Mouse (Mus musculus): Measurements from ENCODE around the gene Pnma5. TPM values are rescaled to one million over a fixed set of nuclear protein-coding genes. Genes with fewer than 3 reads are reported as not detected.
"Not testable (repeated sequence)": the region's sequence is repeated elsewhere in the genome, so short reads cannot be mapped to it uniquely, and the experiment has no call there.

The Pnma5 gene
- total RNA-seq (2021) = not detected
- long read RNA-seq, experiment 1 = 0 reads
- long read RNA-seq, experiment 2 = 0 reads

GRCm38 (mm10) chrX:73037003-73037402 lies at the start of gene Pnma5:
Pnma5 (minus strand) TSS chrX:73037103.
- DNase-seq = no peak

GRCm38 (mm10) chrX:73082267-73083055 lies 45.6 kb upstream of the Pnma5 start, which contains the start of gene Xlr4a:
Xlr4a (minus strand) TSS chrX:73082478.
- not testable (repeated sequence) for DNase-seq

GRCm38 (mm10) chrX:73066765-73067312 lies 29.9 kb upstream of the Pnma5 start:
- not testable (repeated sequence) for DNase-seq

- DNase-seq = no peak
Measured at GRCm38 (mm10) chrX:73064415-73064793, 27.5 kb upstream of the Pnma5 start, which contains the start of gene Pnma3. Pnma3 (plus strand) TSS chrX:73064787.

GRCm38 (mm10) chrX:73063512-73064414 lies 26.9 kb upstream of the Pnma5 start:
- DNase-seq = no peak

GRCm38 (mm10) chrX:73062323-73062722 lies 25.4 kb upstream of the Pnma5 start:
- no peak for DNase-seq

- DNase-seq = no peak
Measured at GRCm38 (mm10) chrX:73061528-73061927, 24.6 kb upstream of the Pnma5 start.

- peak; percentile 91 for DNase-seq
Measured at GRCm38 (mm10) chrX:73053860-73054563, 17.1 kb upstream of the Pnma5 start.

- DNase-seq = no peak
Measured at GRCm38 (mm10) chrX:73039666-73040065, 2.8 kb upstream of the Pnma5 start.

- no peak for DNase-seq
Measured at GRCm38 (mm10) chrX:73038831-73039230, 1.9 kb upstream of the Pnma5 start.

GRCm38 (mm10) chrX:73012846-73013245 lies 24.1 kb downstream of the Pnma5 start:
- DNase-seq = no peak

- peak; percentile 86 for DNase-seq
Measured at GRCm38 (mm10) chrX:73007597-73008479, 29.1 kb downstream of the Pnma5 start.

GRCm38 (mm10) chrX:73005678-73006077 lies 31.2 kb downstream of the Pnma5 start:
- DNase-seq = no peak

- no peak for DNase-seq
Measured at GRCm38 (mm10) chrX:73003110-73003509, 33.8 kb downstream of the Pnma5 start.

- DNase-seq = no peak
Measured at GRCm38 (mm10) chrX:72995542-72995941, 41.4 kb downstream of the Pnma5 start.

- no peak for DNase-seq
Measured at GRCm38 (mm10) chrX:72992291-72992919, 44.5 kb downstream of the Pnma5 start.

- DNase-seq = no peak
Measured at GRCm38 (mm10) chrX:72990581-72990980, 46.3 kb downstream of the Pnma5 start.

GRCm38 (mm10) chrX:72988431-72988830 lies 48.5 kb downstream of the Pnma5 start:
- DNase-seq = no peak

- no peak for DNase-seq
Measured at GRCm38 (mm10) chrX:72987520-72987905, 49.4 kb downstream of the Pnma5 start.

- DNase-seq = peak; percentile 36
Measured at GRCm38 (mm10) chrX:72986841-72987519, 49.9 kb downstream of the Pnma5 start, which contains the start of gene Zfp185. Zfp185 (plus strand) TSS chrX:72987339.

Measured in gastrocnemius, postnatal 10 days (tissue).